Mouse (Mus musculus) CH12.LX (cell line): Measurements from ENCODE around the gene Adamts18. TPM values are rescaled to one million over a fixed set of nuclear protein-coding genes. Genes with fewer than 3 reads are reported as not detected.
"Not testable (repeated sequence)": the region's sequence is repeated elsewhere in the genome, so short reads cannot be mapped to it uniquely, and the experiment has no call there.

Experiments used
- DNase-seq: peaks from one replicate; pipeline ENCODE4 v3.0.0-alpha.2; 2013; ENCODE audit errors: extremely low read depth
- H3K27ac ChIP-seq: 2 replicates; pipeline ENCODE4 v1.5.1; 2012; ENCODE audit warnings: low read depth, mild to moderate bottlenecking, control low read depth, moderate library complexity; ENCODE audit not compliant: insufficient read depth
- H3K27me3 ChIP-seq: replicated peaks from 2 replicates; pipeline ENCODE3; 2012; ENCODE audit warnings: inconsistent platforms
- H3K36me3 ChIP-seq, 2 experiments: replicated peaks in 1 of 2; 2 replicates each; pipeline versions ENCODE3 to v1.6.1; 2012; ENCODE audit warnings: inconsistent platforms in 1 of 2, low read length in 1 of 2, mild to moderate bottlenecking in 1 of 2, mixed read lengths in 1 of 2, moderate library complexity in 1 of 2; ENCODE audit not compliant: control insufficient read depth in 1 of 2, insufficient read depth in 1 of 2
- H3K4me1 ChIP-seq, 2 experiments: 2 replicates each; pipeline ENCODE4 v1.6.1; 2012; ENCODE audit warnings: inconsistent platforms in 1 of 2, moderate library complexity in 1 of 2; ENCODE audit not compliant: insufficient read depth in 2 of 2, control insufficient read depth in 1 of 2
- H3K4me2 ChIP-seq: 2 replicates; pipeline ENCODE4 v1.6.1; 2012; ENCODE audit warnings: low read depth, mild to moderate bottlenecking, control low read depth; ENCODE audit not compliant: poor library complexity, insufficient read depth, severe bottlenecking
- H3K4me3 ChIP-seq, 3 experiments: fragments of 150-350 bp in 1 of 3; sonication (generic) in 1 of 3; replicated peaks in 1 of 3; 2 replicates each; pipeline versions ENCODE3 to v1.5.1; 2011 to 2012; ENCODE audit warnings: low read depth in 2 of 3, low read length in 2 of 3, mild to moderate bottlenecking in 2 of 3, moderate library complexity in 2 of 3, control low read depth in 1 of 3, improper control_type of control experiment in 1 of 3, inconsistent platforms in 1 of 3, mixed read lengths in 1 of 3; ENCODE audit not compliant: poor library complexity in 1 of 3
- H3K79me2 ChIP-seq: replicated peaks from 2 replicates; pipeline ENCODE4 v1.6.1; 2012; ENCODE audit warnings: mild to moderate bottlenecking, moderate library complexity; ENCODE audit not compliant: control insufficient read depth, poor library complexity, insufficient read depth, severe bottlenecking; ENCODE audit errors: extremely low read depth
- H3K9ac ChIP-seq: 2 replicates; pipeline ENCODE4 v1.6.1; 2012; ENCODE audit warnings: low read depth, mild to moderate bottlenecking, control low read depth, moderate library complexity; ENCODE audit not compliant: insufficient read depth
- H3K9me3 ChIP-seq: replicated peaks from 2 replicates; pipeline ENCODE3; 2012; ENCODE audit warnings: low read length, inconsistent platforms, mixed read lengths
- BHLHE40 ChIP-seq: IDR thresholded peaks from 2 replicates; pipeline ENCODE4 v1.6.1; 2011; ENCODE audit warnings: mild to moderate bottlenecking, low read depth, low read length, improper control_type of control experiment
- CHD1 ChIP-seq: IDR thresholded peaks from 2 replicates; pipeline ENCODE4 v1.6.1; 2012; ENCODE audit warnings: low read depth, low read length, improper control_type of control experiment, inconsistent platforms
- CHD2 ChIP-seq: IDR thresholded peaks from 2 replicates; pipeline ENCODE4 v1.6.1; 2011; ENCODE audit warnings: low read length, improper control_type of control experiment
- CTCF ChIP-seq, 2 experiments: IDR thresholded peaks in 1 of 2; conservative IDR thresholded peaks in 1 of 2; 2 replicates each; pipeline ENCODE4 v1.5.1; 2011 to 2012; ENCODE audit warnings: low read depth in 2 of 2, low read length in 2 of 2, improper control_type of control experiment in 1 of 2, inconsistent platforms in 1 of 2, mild to moderate bottlenecking in 1 of 2, moderate library complexity in 1 of 2
- ELF1 ChIP-seq: IDR thresholded peaks from 2 replicates; pipeline ENCODE4 v1.6.1; 2014; ENCODE audit warnings: low read depth, mild to moderate bottlenecking, inconsistent platforms, low read length, improper control_type of control experiment
- ETS1 ChIP-seq: conservative IDR thresholded peaks from 2 replicates; pipeline ENCODE4 v1.6.1; 2012; ENCODE audit warnings: low read depth, mild to moderate bottlenecking, inconsistent platforms, low read length, improper control_type of control experiment, moderate library complexity
- HCFC1 ChIP-seq: IDR thresholded peaks from 2 replicates; pipeline ENCODE4 v1.6.1; 2012; ENCODE audit warnings: low read depth, mild to moderate bottlenecking, inconsistent platforms, low read length, improper control_type of control experiment
- JUN ChIP-seq: IDR thresholded peaks from 2 replicates; pipeline ENCODE4 v1.6.1; 2011; ENCODE audit warnings: low read depth, mild to moderate bottlenecking, low read length, improper control_type of control experiment, moderate library complexity; ENCODE audit not compliant: insufficient read depth
- KAT2A ChIP-seq: IDR thresholded peaks from 2 replicates; pipeline ENCODE4 v1.6.1; 2012; ENCODE audit warnings: low read length, improper control_type of control experiment, inconsistent platforms; ENCODE audit not compliant: insufficient replicate concordance
- MAFK ChIP-seq: IDR thresholded peaks from 2 replicates; pipeline ENCODE4 v1.6.1; 2011; ENCODE audit warnings: low read length, improper control_type of control experiment; ENCODE audit not compliant: insufficient replicate concordance
- MEF2A ChIP-seq: IDR thresholded peaks from 2 replicates; pipeline ENCODE4 v1.6.1; 2014; ENCODE audit warnings: low read depth, mild to moderate bottlenecking, inconsistent platforms, low read length, improper control_type of control experiment, borderline replicate concordance
- MXI1 ChIP-seq: IDR thresholded peaks from 2 replicates; pipeline ENCODE4 v1.6.1; 2011; ENCODE audit warnings: mild to moderate bottlenecking, low read depth, low read length, improper control_type of control experiment
- MYC ChIP-seq: IDR thresholded peaks from 2 replicates; pipeline ENCODE4 v1.6.1; 2011; ENCODE audit warnings: low read depth, mild to moderate bottlenecking, improper control_type of control experiment, low read length
- NRF1 ChIP-seq: IDR thresholded peaks from 2 replicates; pipeline ENCODE4 v1.6.1; 2014; ENCODE audit warnings: low read depth, mild to moderate bottlenecking, inconsistent platforms, low read length, improper control_type of control experiment, moderate library complexity
- PAX5 ChIP-seq: IDR thresholded peaks from 2 replicates; pipeline ENCODE4 v1.6.1; 2012; ENCODE audit warnings: low read length, inconsistent platforms, mixed read lengths
- POLR2A ChIP-seq: IDR thresholded peaks from 2 replicates; pipeline ENCODE4 v1.6.1; 2011; ENCODE audit warnings: low read depth, mild to moderate bottlenecking, improper control_type of control experiment, low read length
- RAD21 ChIP-seq: IDR thresholded peaks from 2 replicates; pipeline ENCODE4 v1.6.1; 2011; ENCODE audit warnings: low read depth, mild to moderate bottlenecking, low read length, improper control_type of control experiment, moderate library complexity
- RCOR1 ChIP-seq: conservative IDR thresholded peaks from 2 replicates; pipeline ENCODE4 v1.6.1; 2012; ENCODE audit warnings: low read depth, mild to moderate bottlenecking, inconsistent platforms, low read length, improper control_type of control experiment
- SIN3A ChIP-seq: IDR thresholded peaks from 2 replicates; pipeline ENCODE4 v1.6.1; 2012; ENCODE audit warnings: low read length, improper control_type of control experiment, inconsistent platforms
- SMC3 ChIP-seq: IDR thresholded peaks from 2 replicates; pipeline ENCODE4 v1.6.1; 2011; ENCODE audit warnings: low read depth, low read length, improper control_type of control experiment
- TCF12 ChIP-seq: IDR thresholded peaks from 2 replicates; pipeline ENCODE4 v1.6.1; 2014; ENCODE audit warnings: low read depth, mild to moderate bottlenecking, inconsistent platforms, low read length, improper control_type of control experiment
- USF1 ChIP-seq: IDR thresholded peaks from 2 replicates; pipeline ENCODE4 v1.6.1; 2014; ENCODE audit warnings: low read depth, mild to moderate bottlenecking, inconsistent platforms, low read length, improper control_type of control experiment
- USF2 ChIP-seq: conservative IDR thresholded peaks from 2 replicates; pipeline ENCODE4 v1.6.1; 2011; ENCODE audit warnings: low read depth, low read length, improper control_type of control experiment
- ZC3H11A ChIP-seq: IDR thresholded peaks from 2 replicates; pipeline ENCODE4 v1.6.1; 2012; ENCODE audit warnings: low read depth, mild to moderate bottlenecking, inconsistent platforms, low read length, improper control_type of control experiment
- ZKSCAN1 ChIP-seq: IDR thresholded peaks from 2 replicates; pipeline ENCODE4 v1.6.1; 2012; ENCODE audit warnings: low read depth, inconsistent platforms, low read length, improper control_type of control experiment, borderline replicate concordance
- dilution Hi-C: fragments of 300-500 bp; cut with MboI; formaldehyde crosslinking; loops from 2 replicates; pipeline ENCODE4 v1.14.3; 2020; ENCODE audit warnings: low sequenced_read_pairs; ENCODE audit not compliant: extremely low pct_unique_long_range_greater_than_20kb, extremely low pct_ligation_motif_present
- in situ Hi-C: fragments of 300-500 bp; cut with MboI; formaldehyde crosslinking; loops from 3 replicates; pipeline ENCODE4 v1.14.3; 2019; ENCODE audit warnings: low sequenced_read_pairs, low pct_ligation_motif_present, low pct_unique_long_range_greater_than_20kb, mixed read lengths
- polyA plus RNA-seq: library from polyadenylated mRNA; unstranded; fragments of >175 nt; gene quantifications from 2 replicates; pipeline ENCODE4 v1.2.1, GENCODE M21; 2012; ENCODE audit warnings: low read depth; ENCODE audit not compliant: insufficient read length
- total RNA-seq, 2 experiments: library from RNA; depleted of rRNA; stranded (reverse); fragments of 300-350 nt in 1 of 2; fragments of >200 nt in 1 of 2; gene quantifications; 2 replicates each; pipeline ENCODE4 v1.2.3; 2012 to 2014

Gene Adamts18
- total and polyA plus RNA-seq, 3 experiments: not detected

DNA sequence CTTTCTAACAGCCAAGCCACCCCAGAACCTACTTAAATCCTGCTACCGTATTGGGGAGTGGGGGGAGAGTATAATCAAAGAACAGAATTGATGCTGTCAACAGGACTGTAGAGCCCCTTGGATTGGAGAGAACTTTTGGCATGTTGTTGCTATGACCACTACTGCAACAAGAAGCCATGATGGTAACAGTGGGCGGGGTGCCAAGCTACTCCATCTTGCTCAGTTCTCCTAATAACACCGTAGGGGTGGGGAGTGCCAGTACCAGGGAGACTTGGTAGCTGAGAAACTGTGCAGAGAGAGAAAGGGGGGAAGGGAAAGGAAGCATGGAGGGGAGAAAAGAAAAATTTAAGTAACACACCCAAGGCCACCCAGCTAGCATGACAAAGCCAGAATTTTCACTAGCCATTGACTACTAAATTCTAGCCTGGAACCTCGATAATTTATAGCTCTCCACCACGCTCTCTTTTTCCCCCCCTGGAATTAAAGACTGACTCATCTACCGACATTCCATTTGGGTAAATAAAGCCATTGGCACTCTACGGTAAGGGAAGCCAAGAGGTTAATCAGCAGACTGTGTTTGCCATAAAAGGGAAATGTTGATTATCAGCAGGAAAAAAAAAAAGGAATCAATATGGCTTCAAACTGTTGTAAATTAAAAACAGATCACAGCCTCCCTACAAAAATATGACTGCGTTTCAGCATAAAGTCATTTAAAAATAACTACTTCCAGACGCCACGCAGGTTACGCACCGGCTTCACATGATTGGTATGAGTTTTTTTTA, 44.5 kb downstream of the Adamts18 start:
- no peak overlapping the region for H3K9ac ChIP-seq
- no peaks in the 10 kb centered on the region for H3K79me2 ChIP-seq
- no peaks in the 10 kb centered on the region for H3K36me3 ChIP-seq
- no peaks in the 10 kb centered on the region for H3K27me3 ChIP-seq
- no peak for TF ChIP-seq HCFC1
- TF ChIP-seq ETS1: no peak
- no peak for TF ChIP-seq CHD2
- TF ChIP-seq CTCF (conservative IDR thresholded peaks at IDR 0.05 in 1 of 2, IDR thresholded peaks at IDR 0.05 in 1 of 2; ENCODE audit: low read depth in 2 of 2, low read length in 2 of 2): no peak
- no peak for TF ChIP-seq ZKSCAN1
- no peak for TF ChIP-seq ZC3H11A
- no peak for TF ChIP-seq CHD1
- no peak for TF ChIP-seq ELF1
- no peak for TF ChIP-seq MYC
- no peak for TF ChIP-seq SMC3
- no peak for TF ChIP-seq RAD21
- TF ChIP-seq KAT2A: no peak
- no peak for TF ChIP-seq BHLHE40
- peaks cover 67% of the 10 kb centered on the region for H3K9me3 ChIP-seq
- in situ Hi-C loops: no loop called here
- H3K4me2 ChIP-seq: no peak overlapping the region
- DNase-seq: no peak
- dilution Hi-C loops: no loop called here
- no peak overlapping the region for H3K4me3 ChIP-seq
- no peaks in the 10 kb centered on the region for H3K4me1 ChIP-seq
- no peak overlapping the region for H3K27ac ChIP-seq

- Histone ChIP-seq H3K27ac (no peak overlapping the region), H3K9ac (no peak overlapping the region), H3K9me3 (peaks cover 76% of the 10 kb centered on the region), H3K27me3 (no peaks in the 10 kb centered on the region), H3K36me3 (no peaks in the 10 kb centered on the region), H3K4me1 (no peaks in the 10 kb centered on the region), H3K4me2 (no peak overlapping the region), H3K4me3 (no peak overlapping the region), H3K79me2 (no peaks in the 10 kb centered on the region)
- in situ Hi-C loops (no loop called here), dilution Hi-C loops (no loop called here)
- DNase-seq: no peak
- no peak for TF ChIP-seq HCFC1
- TF ChIP-seq MXI1: no peak
- no peak for TF ChIP-seq RCOR1
- TF ChIP-seq JUN: no peak
- TF ChIP-seq CTCF (conservative IDR thresholded peaks at IDR 0.05 in 1 of 2, IDR thresholded peaks at IDR 0.05 in 1 of 2; ENCODE audit: low read depth in 2 of 2, low read length in 2 of 2): no peak
- TF ChIP-seq SIN3A: no peak
- no peak for TF ChIP-seq TCF12
- no peak for TF ChIP-seq USF1
- TF ChIP-seq MEF2A: no peak
- TF ChIP-seq POLR2A: no peak
- no peak for TF ChIP-seq KAT2A
- TF ChIP-seq ZC3H11A: no peak
- no peak for TF ChIP-seq ZKSCAN1
- no peak for TF ChIP-seq MAFK
- TF ChIP-seq USF2: no peak
- no peak for TF ChIP-seq NRF1
- no peak for TF ChIP-seq PAX5
- TF ChIP-seq MYC: no peak
- TF ChIP-seq, all 38 proteins: peak for 0
Measured at GRCm38 (mm10) chr8:113801551-113801950, 47.0 kb downstream of the Adamts18 start.

GRCm38 (mm10) chr8:113800556-113800955, 48.0 kb downstream of the Adamts18 start:
- H3K36me3 ChIP-seq, dilution Hi-C loops, H3K9ac ChIP-seq, DNase-seq, in situ Hi-C loops, H3K4me2 ChIP-seq, H3K27me3 ChIP-seq, H3K27ac ChIP-seq, H3K79me2 ChIP-seq, H3K4me1 ChIP-seq, H3K4me3 ChIP-seq: not testable (repeated sequence)
- peaks cover 68% of the 10 kb centered on the region for H3K9me3 ChIP-seq
